Mouse (Mus musculus): ENCODE data around the gene Cacna1d. TPM values are rescaled to one million over a fixed set of nuclear protein-coding genes. Genes with fewer than 3 reads are reported as not detected.

Gene Cacna1d
- polyA plus RNA-seq (2016; fragmentation: Nextera tagmentation; extraction: Ambion mirVana): 3.0 and 4.3 TPM in 2 replicates

DNA sequence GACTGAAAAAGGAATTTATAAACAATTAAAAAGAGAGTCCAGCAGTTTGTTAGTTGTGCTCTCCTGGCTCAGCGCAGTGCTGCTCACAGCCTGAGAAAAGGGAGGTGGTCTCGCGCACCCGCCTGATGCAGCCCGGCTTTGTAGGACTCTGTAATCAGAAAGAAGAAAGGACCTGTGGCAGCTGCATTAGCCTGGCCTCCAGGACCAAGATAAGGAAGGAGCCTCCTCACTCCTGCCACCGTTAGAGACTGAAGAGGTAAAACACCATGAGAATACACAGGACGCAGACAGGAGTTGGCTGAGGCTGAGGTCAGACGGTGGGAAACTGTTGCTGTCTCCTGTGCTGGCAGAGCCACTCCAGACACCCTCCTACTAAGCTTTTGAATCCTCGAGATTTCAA lies at the start of gene Cacna1d:
TSS of gene Cacna1d (minus strand) at position 114 of the 400 bp plus-strand sequence.
- ATAC-seq (ENCODE audit: insufficient number of reproducible peaks, insufficient read depth, low FRiP score, low TSS enrichment): no peak
- 91% methylated on average over 9 of the region's 9 CpGs for WGBS
- no peaks in the 10 kb centered on the region for H3K4me1 ChIP-seq
- no peak within 1 kb of the TSS for H3K27ac ChIP-seq
- no peak within 1 kb of the TSS for H3K4me2 ChIP-seq (replicated peaks)
- no peaks in the 10 kb centered on the region for H3K27me3 ChIP-seq
- no peak within 1 kb of the TSS for H3K9ac ChIP-seq
- no peak within 1 kb of the TSS for H3K4me3 ChIP-seq
- peaks cover 59% of the 10 kb centered on the region for H3K36me3 ChIP-seq
- no peaks in the 10 kb centered on the region for H3K9me3 ChIP-seq

DNA sequence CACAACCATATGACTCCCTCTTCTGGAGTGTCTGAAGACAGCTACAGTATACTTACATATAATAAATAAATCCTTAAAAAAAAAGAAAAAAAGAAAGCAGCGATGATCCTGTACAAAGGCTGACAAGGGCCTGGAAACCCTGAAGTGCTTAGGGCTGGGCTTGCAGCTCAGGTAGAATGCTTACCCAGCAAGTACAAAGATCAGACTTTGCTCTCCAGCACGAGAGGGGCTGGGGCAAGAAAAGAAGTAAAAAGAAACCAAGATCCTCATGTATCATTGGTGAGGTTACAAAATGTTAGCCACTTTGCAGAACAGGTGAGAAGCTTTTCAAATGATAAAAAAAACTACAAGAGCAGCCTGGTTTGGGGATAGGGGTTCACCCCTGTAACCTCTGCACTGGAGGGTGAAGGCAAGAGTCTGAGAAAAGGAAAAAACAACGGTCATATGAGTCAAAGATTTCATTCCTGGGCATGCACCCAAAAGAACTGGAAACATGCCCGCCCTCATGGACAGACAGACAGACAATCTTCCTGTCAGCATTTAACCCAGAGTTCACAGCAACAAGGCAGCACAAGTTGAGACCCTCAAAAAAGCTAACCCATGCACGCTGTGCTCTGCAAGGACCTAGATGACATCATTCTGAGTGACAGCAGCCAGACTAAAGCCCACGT lies 42.7 kb upstream of the Cacna1d start:
- 80% methylated on average over 6 of the region's 6 CpGs for WGBS
- ATAC-seq (ENCODE audit: insufficient number of reproducible peaks, insufficient read depth, low FRiP score, low TSS enrichment): no peak

DNA sequence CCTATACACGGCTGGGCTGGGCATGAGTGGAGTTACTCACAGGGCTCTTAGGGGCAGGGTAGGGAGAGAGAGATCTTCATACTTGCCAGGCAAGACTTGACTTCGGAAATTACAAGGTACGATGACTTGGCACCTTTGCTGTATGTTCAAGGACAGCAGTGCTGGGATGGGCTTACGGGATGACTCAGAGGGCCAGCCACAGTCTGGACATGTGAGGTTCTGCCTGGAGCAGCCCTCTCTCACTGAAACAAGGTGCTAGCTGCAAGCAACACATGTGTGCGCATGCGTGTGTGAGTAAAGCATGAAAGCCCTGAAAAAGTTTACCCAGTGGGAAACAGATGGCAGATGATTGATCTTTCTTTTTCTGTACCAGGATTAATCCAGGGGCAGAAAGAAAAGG lies 40.6 kb upstream of the Cacna1d start:
- 93% methylated on average over 6 of the region's 6 CpGs for WGBS
- Histone ChIP-seq H3K9ac (no peak overlapping the region), H3K4me1 (no peaks in the 10 kb centered on the region), H3K36me3 (peaks cover 16% of the 10 kb centered on the region), H3K27me3 (no peaks in the 10 kb centered on the region), H3K4me2 (replicated peaks) (no peak overlapping the region), H3K9me3 (no peaks in the 10 kb centered on the region), H3K4me3 (no peak overlapping the region), H3K27ac (no peak overlapping the region)
- no peak for ATAC-seq (ENCODE audit: insufficient number of reproducible peaks, insufficient read depth, low FRiP score, low TSS enrichment)

More for the DNA sequence above, 42.7 kb upstream of the Cacna1d start:
- Histone ChIP-seq H3K27ac (no peak overlapping the region), H3K36me3 (peaks cover 3% of the 10 kb centered on the region; the same call in 1 of the 2 replicates), H3K9me3 (no peaks in the 10 kb centered on the region), H3K4me3 (no peak overlapping the region), H3K27me3 (no peaks in the 10 kb centered on the region), H3K4me2 (replicated peaks) (no peak overlapping the region), H3K4me1 (no peaks in the 10 kb centered on the region), H3K9ac (no peak overlapping the region)

DNA sequence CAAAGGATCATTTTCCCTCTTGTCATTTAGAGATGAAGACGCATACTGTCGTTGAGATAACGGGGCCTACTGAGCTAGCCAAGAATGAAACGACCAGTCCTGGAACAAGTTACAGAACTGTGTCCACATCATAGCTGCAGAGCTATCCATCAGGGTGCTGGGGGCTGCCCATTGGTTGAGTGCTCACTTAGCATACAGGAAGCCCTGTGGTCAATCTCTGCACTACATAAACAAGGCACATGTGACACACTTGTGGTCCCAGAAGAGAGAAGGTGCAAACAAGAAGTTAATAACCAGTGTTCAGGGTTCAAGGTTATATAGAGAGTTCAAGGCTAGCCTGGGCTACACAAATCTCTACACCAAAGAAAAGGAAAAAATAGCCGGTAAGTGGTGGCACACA lies 40.2 kb upstream of the Cacna1d start:
- no peak overlapping the region for H3K27ac ChIP-seq
- ATAC-seq (ENCODE audit: insufficient number of reproducible peaks, insufficient read depth, low FRiP score, low TSS enrichment): no peak
- no peaks in the 10 kb centered on the region for H3K9me3 ChIP-seq
- no peak overlapping the region for H3K4me2 ChIP-seq (replicated peaks)
- H3K36me3 ChIP-seq: peaks cover 19% of the 10 kb centered on the region
- H3K9ac ChIP-seq: no peak overlapping the region
- no peaks in the 10 kb centered on the region for H3K27me3 ChIP-seq
- H3K4me1 ChIP-seq: no peaks in the 10 kb centered on the region
- 86% methylated on average over 5 of the region's 5 CpGs for WGBS
- no peak overlapping the region for H3K4me3 ChIP-seq

DNA sequence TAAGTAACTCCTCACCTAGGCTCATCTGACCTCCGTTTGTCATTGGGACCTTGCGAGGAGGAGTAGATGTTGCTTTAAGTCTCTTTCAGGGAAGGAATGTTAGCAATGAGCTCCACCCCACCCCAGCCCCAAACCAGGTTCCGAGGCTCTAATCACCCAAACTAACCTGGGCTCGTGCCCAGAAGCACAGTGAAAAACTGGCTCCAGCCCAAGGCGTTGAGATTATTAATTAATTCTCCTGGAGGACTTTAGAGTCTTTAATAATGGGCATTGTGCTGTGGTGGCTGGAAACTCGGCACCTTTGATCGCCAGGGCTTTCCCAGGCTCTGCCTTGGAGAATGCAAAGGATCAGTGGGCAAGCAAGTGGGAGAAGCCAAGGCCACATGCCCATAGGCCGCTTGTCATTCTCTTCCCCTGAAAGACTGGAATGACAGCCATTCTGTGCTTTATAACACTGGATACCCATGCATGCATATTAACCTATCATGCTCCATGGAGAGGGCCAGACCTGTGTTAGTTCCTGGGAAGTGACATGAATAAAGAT lies 39.5 kb upstream of the Cacna1d start:
- ATAC-seq (ENCODE audit: insufficient number of reproducible peaks, insufficient read depth, low FRiP score, low TSS enrichment): no peak
- H3K27ac ChIP-seq: no peak overlapping the region
- no peaks in the 10 kb centered on the region for H3K9me3 ChIP-seq
- no peaks in the 10 kb centered on the region for H3K4me1 ChIP-seq
- peaks cover 25% of the 10 kb centered on the region for H3K36me3 ChIP-seq
- H3K27me3 ChIP-seq: no peaks in the 10 kb centered on the region
- no peak overlapping the region for H3K4me2 ChIP-seq (replicated peaks)
- WGBS: 83% methylated on average over 8 of the region's 8 CpGs
- H3K4me3 ChIP-seq: no peak overlapping the region
- no peak overlapping the region for H3K9ac ChIP-seq

DNA sequence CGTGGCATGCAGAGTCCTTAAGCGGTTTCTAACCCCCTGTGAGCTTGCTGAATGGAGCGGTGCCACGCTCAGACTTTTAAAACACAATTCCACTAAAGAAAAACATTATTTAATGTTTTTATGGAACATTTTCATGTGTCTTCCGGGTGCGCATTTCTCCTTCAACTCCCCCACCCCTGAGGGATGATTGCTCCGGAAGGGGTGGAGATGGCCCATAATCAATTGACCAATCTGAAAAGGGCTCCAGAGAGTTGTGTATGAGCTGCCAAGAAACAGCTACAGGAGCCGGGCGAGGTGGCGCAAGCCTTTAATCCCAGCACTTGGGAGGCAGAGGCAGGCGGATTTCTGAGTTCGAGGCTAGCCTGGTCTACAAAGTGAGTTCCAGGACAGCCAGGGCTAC lies 38.2 kb upstream of the Cacna1d start:
- Histone ChIP-seq H3K4me1 (no peaks in the 10 kb centered on the region), H3K9me3 (no peaks in the 10 kb centered on the region), H3K27me3 (no peaks in the 10 kb centered on the region), H3K4me3 (no peak overlapping the region), H3K4me2 (replicated peaks) (no peak overlapping the region), H3K9ac (no peak overlapping the region), H3K36me3 (peaks cover 38% of the 10 kb centered on the region), H3K27ac (no peak overlapping the region)
- 92% methylated on average over 12 of the region's 12 CpGs for WGBS
- no peak for ATAC-seq (ENCODE audit: insufficient number of reproducible peaks, insufficient read depth, low FRiP score, low TSS enrichment)

DNA sequence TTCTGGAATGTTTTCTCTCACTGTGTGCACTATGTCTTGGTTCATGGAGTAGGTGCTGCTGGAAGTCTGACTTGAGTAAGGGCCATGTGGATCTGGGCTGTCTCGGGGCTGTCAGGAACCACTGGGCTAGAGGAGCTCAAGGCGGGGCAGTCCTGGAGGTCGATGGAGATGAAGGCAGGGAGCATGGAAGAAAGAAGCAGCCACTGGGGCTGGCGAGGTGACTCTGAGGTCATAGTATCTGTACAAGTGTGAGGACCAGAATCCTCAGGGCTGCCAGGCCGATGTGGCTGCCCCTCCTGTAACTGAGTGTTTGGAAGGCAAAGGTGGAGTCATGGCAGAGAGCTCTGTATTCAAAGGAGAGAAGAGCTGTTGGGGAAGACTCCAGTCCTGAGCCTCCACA lies 37.7 kb upstream of the Cacna1d start:
- Histone ChIP-seq H3K4me2 (replicated peaks) (no peak overlapping the region), H3K36me3 (peaks cover 42% of the 10 kb centered on the region), H3K4me1 (no peaks in the 10 kb centered on the region), H3K9ac (no peak overlapping the region), H3K27me3 (no peaks in the 10 kb centered on the region), H3K9me3 (no peaks in the 10 kb centered on the region), H3K4me3 (no peak overlapping the region), H3K27ac (no peak overlapping the region)
- ATAC-seq (ENCODE audit: insufficient number of reproducible peaks, insufficient read depth, low FRiP score, low TSS enrichment): no peak
- 84% methylated on average over 5 of the region's 5 CpGs for WGBS

DNA sequence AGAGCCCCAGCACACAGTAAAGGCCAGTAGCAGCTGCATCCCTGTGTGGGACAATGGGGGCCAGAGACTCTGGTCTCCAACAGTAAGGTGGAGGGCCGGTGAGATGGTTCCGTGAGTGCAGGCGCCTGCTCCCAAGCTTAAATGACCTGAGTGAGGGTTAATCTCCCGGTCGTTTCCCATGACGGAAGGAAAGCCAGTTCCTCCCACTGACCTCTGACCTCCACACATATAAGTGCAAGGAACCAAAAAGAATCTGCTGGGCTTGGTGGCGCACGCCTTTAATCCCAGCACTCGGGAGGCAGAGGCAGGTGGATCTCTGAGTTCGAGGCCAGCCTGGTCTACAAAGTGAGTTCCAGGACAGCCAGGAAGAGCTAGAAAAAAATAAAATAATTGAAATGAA lies 37.1 kb upstream of the Cacna1d start:
- peaks cover 47% of the 10 kb centered on the region for H3K36me3 ChIP-seq
- no peaks in the 10 kb centered on the region for H3K9me3 ChIP-seq

DNA sequence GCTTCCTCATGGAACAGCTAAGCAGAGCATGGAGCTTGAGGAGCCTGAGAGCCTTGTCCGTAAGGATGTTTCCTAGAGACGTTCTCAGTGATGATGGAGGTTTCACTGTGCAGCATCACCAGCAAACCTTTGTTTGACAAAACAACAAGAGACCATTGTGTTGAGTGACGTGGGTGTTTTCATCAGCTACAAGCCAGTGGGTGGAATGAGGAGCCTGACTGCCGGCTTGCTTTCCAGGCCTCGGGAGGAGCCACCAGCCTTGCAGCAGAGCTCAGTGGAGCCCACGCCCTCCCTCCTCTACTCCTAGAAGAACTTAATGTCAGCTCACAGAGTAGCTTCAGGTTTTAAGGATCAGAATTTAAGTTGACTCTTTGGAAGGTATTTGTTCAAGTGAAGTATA lies 32.1 kb upstream of the Cacna1d start:
- Histone ChIP-seq H3K4me2 (replicated peaks) (no peak overlapping the region), H3K9me3 (no peaks in the 10 kb centered on the region), H3K4me1 (no peaks in the 10 kb centered on the region), H3K27me3 (no peaks in the 10 kb centered on the region), H3K27ac (no peak overlapping the region), H3K4me3 (no peak overlapping the region), H3K9ac (no peak overlapping the region), H3K36me3 (peaks cover 90% of the 10 kb centered on the region)
- 65% methylated on average over 6 of the region's 6 CpGs for WGBS
- no peak for ATAC-seq (ENCODE audit: insufficient number of reproducible peaks, insufficient read depth, low FRiP score, low TSS enrichment)

More for the DNA sequence above, 37.1 kb upstream of the Cacna1d start:
- 88% methylated on average over 10 of the region's 10 CpGs for WGBS
- Histone ChIP-seq H3K9ac (no peak overlapping the region), H3K27ac (no peak overlapping the region), H3K4me3 (no peak overlapping the region), H3K27me3 (no peaks in the 10 kb centered on the region), H3K4me2 (replicated peaks) (no peak overlapping the region), H3K4me1 (no peaks in the 10 kb centered on the region)
- ATAC-seq (ENCODE audit: insufficient number of reproducible peaks, insufficient read depth, low FRiP score, low TSS enrichment): no peak

DNA sequence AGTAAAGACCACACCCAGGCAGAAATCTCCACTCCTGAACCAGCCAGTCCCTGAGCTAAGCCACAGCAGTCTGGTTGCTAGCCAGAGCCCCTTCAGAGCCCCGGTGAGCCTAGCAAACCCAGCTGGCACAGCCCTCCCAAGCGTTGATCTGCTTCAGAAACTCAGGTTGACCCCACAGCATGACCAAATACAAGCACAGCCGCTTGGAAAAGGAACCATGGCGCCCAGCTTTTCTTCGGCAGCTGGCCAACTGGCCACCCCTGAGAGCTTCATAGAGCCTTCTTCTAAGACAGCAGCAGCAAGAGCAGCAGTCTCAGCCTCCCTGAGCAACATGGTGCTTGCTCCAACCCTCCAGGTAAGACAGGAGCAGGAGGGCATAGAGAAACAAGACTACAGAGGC lies 28.1 kb upstream of the Cacna1d start:
- no peaks in the 10 kb centered on the region for H3K4me1 ChIP-seq
- WGBS: 88% methylated on average over 5 of the region's 5 CpGs
- no peaks in the 10 kb centered on the region for H3K9me3 ChIP-seq
- no peak overlapping the region for H3K27ac ChIP-seq
- ATAC-seq (ENCODE audit: insufficient number of reproducible peaks, insufficient read depth, low FRiP score, low TSS enrichment): no peak
- no peak overlapping the region for H3K9ac ChIP-seq
- H3K4me3 ChIP-seq: no peak overlapping the region
- H3K36me3 ChIP-seq: peaks cover 71% of the 10 kb centered on the region
- no peak overlapping the region for H3K4me2 ChIP-seq (replicated peaks)
- no peaks in the 10 kb centered on the region for H3K27me3 ChIP-seq

DNA sequence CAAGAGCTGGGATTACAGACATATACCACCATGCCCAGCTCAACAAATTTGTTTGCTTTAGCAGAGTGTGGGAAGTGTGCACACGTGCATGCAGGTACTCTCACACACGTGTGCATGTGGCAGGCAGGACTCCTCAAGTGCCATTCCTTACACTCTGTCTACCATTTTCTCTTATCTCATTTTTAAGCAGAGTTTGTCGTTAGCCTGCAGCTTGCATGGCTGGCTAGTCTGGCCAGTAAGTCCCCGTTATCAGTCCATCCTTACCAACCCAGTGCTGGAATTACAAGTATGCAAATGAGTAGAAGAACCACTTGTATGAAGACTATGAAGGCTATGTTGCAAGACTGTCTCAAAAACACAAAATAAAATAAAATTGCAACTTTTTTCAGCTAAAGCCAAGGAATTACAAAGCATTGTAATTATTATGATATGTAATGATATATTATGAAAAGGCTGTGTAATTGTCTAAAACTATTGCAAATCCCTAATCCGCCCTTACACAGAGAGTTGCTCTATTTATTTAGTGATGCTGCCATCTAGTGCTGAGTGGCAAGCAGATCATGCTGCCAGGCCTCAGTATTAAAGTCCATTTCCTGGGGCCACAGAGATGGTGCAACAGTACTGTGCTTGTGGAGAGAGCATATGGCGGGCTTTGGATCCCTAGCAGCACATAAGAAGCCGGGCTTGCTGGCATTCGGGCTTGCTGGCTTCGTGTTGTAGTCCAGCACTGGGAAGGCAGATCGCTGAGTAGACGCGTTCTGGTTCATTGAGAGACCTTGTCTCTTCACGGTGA lies 24.9 kb upstream of the Cacna1d start:
- Histone ChIP-seq H3K27me3 (no peaks in the 10 kb centered on the region), H3K4me1 (no peaks in the 10 kb centered on the region), H3K4me2 (replicated peaks) (no peak overlapping the region), H3K9ac (no peak overlapping the region), H3K4me3 (no peak overlapping the region), H3K27ac (no peak overlapping the region), H3K9me3 (no peaks in the 10 kb centered on the region), H3K36me3 (peaks cover 61% of the 10 kb centered on the region)
- ATAC-seq (ENCODE audit: insufficient number of reproducible peaks, insufficient read depth, low FRiP score, low TSS enrichment): no peak
- 90% methylated on average over 13 of the region's 13 CpGs for WGBS

DNA sequence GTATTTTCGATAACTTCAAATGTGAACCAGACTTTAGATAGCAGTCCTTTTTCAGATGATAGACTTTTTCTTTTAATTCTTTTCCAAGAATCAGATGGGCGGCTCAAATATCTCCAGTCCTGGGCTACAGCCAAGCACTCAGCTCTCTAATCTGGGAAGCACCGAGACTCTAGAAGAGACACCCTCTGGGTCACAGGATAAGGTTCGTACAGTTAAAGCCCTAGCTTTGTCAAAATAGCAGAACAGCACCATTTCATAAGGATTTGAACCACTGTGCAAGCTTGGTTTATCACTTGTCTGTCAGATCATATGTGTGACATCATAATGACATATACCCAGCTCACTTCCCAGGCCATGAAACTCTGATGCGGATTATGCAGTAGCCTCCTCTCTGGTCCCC lies 21.6 kb upstream of the Cacna1d start:
- H3K4me2 ChIP-seq (replicated peaks): no peak overlapping the region
- H3K9ac ChIP-seq: no peak overlapping the region
- 90% methylated on average over 5 of the region's 5 CpGs for WGBS
- H3K9me3 ChIP-seq: no peaks in the 10 kb centered on the region
- no peak overlapping the region for H3K27ac ChIP-seq
- no peaks in the 10 kb centered on the region for H3K27me3 ChIP-seq
- no peaks in the 10 kb centered on the region for H3K4me1 ChIP-seq
- H3K36me3 ChIP-seq: peaks cover 50% of the 10 kb centered on the region
- ATAC-seq (ENCODE audit: insufficient number of reproducible peaks, insufficient read depth, low FRiP score, low TSS enrichment): no peak
- no peak overlapping the region for H3K4me3 ChIP-seq

Measured in embryonic facial prominence, embryonic 12.5 days (tissue).